Mouse (Mus musculus) ES-CJ7 (cell line): ENCODE data around the gene Lekr1.
"Not testable (repeated sequence)": the region's sequence is repeated elsewhere in the genome, so short reads cannot be mapped to it uniquely, and the experiment has no call there.

Experiments used
- DNase-seq: peaks from one replicate; pipeline ENCODE4 v3.0.0; 2011; ENCODE audit warnings: low read depth, low spot score

Lekr1 gene

GRCm38 (mm10) chr3:65767202-65767862 is 101.3 kb downstream of the Lekr1 start:
- DNase-seq = no peak

GRCm38 (mm10) chr3:65769666-65770065 is 103.6 kb downstream of the Lekr1 start:
- DNase-seq = not testable (repeated sequence)

GRCm38 (mm10) chr3:65773910-65774309 is 107.9 kb downstream of the Lekr1 start:
- DNase-seq = no peak

GRCm38 (mm10) chr3:65775096-65775495 is 109.1 kb downstream of the Lekr1 start:
- DNase-seq = no peak

- DNase-seq = no peak
Observed at GRCm38 (mm10) chr3:65782246-65782645, 116.2 kb downstream of the Lekr1 start.

- DNase-seq = no peak
Observed at GRCm38 (mm10) chr3:65790076-65790685, 124.2 kb downstream of the Lekr1 start.

GRCm38 (mm10) chr3:65793561-65793960 is 127.5 kb downstream of the Lekr1 start:
- no peak for DNase-seq

- DNase-seq = no peak
Observed at GRCm38 (mm10) chr3:65794711-65795110, 128.7 kb downstream of the Lekr1 start.

- no peak for DNase-seq
Observed at GRCm38 (mm10) chr3:65797345-65798137, 131.5 kb downstream of the Lekr1 start.

- DNase-seq = no peak
Observed at GRCm38 (mm10) chr3:65800962-65801361, 134.9 kb downstream of the Lekr1 start.

- DNase-seq = no peak
Observed at GRCm38 (mm10) chr3:65802185-65802584, 136.2 kb downstream of the Lekr1 start.

GRCm38 (mm10) chr3:65802868-65803267 is 136.8 kb downstream of the Lekr1 start:
- no peak for DNase-seq

GRCm38 (mm10) chr3:65814881-65815280 is 148.9 kb downstream of the Lekr1 start:
- DNase-seq = no peak

- no peak for DNase-seq
Observed at GRCm38 (mm10) chr3:65816012-65816411, 150.0 kb downstream of the Lekr1 start.

GRCm38 (mm10) chr3:65818597-65818996 is 152.6 kb downstream of the Lekr1 start:
- DNase-seq = no peak

- DNase-seq = no peak
Observed at GRCm38 (mm10) chr3:65819841-65820240, 153.8 kb downstream of the Lekr1 start.

GRCm38 (mm10) chr3:65824886-65825285 is 158.9 kb downstream of the Lekr1 start:
- DNase-seq = peak; percentile 19

GRCm38 (mm10) chr3:65826716-65827115 is 160.7 kb downstream of the Lekr1 start:
- no peak for DNase-seq

GRCm38 (mm10) chr3:65827400-65827799 is 161.4 kb downstream of the Lekr1 start:
- DNase-seq = no peak

GRCm38 (mm10) chr3:65828020-65828419 is 162.0 kb downstream of the Lekr1 start:
- DNase-seq = no peak

- DNase-seq = no peak
Observed at GRCm38 (mm10) chr3:65829230-65829629, 163.2 kb downstream of the Lekr1 start.

- DNase-seq = no peak
Observed at GRCm38 (mm10) chr3:65829943-65830483, 164.0 kb downstream of the Lekr1 start.
